Mouse (Mus musculus) adrenal gland, postnatal 14 days (tissue): ENCODE data around the gene Cd2. TPM values are rescaled to one million over a fixed set of nuclear protein-coding genes. Genes with fewer than 3 reads are reported as not detected.

ENCODE experiments used
- DNase-seq: peaks from one replicate; pipeline ENCODE4 v3.0.0; 2021; ENCODE audit warnings: mixed read lengths
- total RNA-seq: library from RNA; stranded (reverse); gene quantifications from 2 replicates; pipeline ENCODE4 v1.2.3, GENCODE M21; 2021

Gene Cd2
- total RNA-seq, 1 experiment from 2014 or later, result 1.3 TPM

DNA sequence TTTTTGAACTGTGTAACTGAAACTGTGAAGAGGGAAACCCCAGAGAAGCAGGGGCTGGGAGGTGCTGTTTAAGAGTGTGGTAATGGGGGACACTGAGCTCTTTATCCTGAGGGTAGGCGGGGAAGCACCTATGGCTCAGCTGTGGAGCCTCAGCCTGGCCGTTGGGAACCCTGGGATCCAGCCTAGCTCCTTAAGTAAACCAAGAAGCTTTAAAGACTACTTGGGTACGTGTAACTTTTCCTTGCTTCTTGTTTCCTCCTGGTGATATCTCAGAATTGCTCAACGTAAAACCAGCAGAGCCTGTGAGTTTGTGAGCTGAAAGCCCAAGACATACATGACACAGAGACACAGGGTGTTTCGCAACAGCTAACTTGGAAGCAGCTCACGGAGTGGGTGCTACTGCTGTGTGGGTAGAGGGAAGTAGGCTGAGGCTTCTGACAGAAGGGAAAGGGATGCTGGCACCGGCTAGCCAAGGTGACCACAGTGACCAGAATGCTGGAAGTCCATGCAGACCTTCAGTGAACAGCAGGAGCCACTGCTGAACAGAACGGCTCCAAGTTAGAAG, 5.9 kb upstream of the Cd2 start:
- no peak for DNase-seq

DNA sequence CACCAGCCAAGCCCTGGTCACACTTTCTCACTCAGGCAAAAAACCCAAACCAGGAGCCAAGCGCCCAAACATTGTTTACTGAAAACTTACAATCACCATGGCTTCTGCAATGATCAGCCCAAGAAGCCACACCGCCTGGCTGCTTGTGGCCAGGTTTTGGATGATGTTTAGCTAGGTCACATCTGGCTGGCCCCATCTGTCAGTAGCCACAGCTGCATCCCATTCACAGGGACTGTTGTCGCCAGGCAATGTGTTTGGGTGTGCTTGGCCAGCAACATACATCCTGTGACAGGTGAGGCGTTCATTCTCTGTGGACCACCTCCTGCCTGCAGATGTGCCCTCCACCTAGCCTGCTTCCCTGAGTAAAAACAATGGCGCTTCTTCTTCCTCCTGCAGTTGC, 4.9 kb upstream of the Cd2 start:
- DNase-seq, result no peak

DNA sequence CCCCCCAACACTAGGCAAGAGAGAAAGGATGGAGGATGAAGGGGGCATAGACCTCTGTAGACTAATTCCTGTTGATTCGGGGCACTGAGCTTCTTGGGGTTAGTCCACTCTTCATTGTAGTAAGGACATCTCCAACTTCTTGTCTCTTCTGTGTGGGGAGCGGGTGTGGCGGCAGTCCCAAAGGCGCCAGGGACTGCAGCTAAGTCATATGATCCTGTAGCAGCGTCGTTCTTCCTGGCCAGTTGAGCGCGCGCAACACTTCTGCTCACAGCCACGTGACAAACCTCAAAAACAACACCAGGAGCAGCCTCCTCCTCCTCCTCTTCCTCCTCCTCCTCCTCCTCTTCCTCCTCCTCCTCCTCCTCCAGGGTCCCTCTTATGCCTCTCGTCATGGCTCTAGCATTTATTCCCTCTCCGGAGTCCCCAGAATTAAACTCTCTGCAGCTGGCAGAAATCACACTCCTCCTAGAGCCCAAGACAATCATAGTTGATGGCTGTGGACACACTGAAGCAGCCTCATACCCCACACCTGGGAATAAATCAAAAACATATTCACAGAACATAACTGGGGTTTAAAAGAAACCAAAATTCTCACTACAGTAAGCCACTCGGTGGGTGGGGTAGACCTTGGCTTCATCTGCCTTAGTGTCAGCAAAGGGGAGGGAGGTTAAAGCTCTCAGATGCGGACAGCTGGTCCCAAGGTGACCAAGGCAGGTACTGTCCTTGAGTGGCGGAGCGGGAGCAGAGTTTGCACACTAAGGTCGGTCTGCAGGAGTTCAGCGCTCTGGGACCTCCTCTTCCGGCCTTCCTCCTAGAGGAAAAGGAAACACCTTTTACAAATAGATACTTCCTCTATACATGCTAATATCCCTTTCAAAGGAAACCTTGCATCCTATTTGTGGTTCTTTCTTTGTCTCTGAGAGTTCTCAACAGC, 3.1 kb upstream of the Cd2 start:
- no peak for DNase-seq

DNA sequence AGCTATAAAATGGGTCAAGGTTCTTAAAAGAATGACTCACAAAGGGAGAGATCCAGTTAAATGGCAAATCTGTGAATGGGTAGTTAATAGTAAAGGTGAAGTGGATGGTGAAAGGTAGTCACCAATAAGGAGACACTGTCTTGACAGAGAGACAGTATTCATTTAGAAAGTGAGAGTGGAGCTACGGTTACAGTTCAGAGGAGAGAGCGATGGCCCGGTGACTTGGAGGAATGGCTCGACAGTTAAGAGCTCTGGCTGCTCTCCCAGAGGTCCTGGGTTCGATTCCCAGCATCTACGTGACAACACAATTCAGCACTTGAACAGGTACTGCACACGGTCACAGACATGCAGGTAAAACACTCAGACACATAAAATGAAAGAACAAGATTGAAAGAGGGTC, 2.3 kb upstream of the Cd2 start:
- no peak for DNase-seq

DNA sequence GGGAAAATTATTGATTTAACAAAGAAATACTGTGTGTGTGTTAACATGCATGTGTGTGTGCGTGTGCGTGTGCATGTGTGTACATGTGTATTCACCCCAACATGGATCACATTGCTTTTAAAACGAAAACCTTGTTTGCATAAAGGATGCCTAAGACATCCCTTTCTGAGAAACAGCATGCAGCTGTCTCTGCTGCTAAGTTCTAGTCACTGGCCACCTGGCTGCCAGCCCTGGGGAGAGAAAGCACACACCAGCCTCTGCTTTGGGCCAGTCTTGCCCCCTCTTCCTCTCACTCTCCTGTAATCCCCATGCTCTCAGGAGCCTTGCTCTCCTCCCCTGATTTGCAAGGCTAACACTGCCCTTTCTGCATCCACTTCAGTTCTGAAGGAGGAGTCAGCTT, 1.7 kb upstream of the Cd2 start:
- DNase-seq, result no peak

DNA sequence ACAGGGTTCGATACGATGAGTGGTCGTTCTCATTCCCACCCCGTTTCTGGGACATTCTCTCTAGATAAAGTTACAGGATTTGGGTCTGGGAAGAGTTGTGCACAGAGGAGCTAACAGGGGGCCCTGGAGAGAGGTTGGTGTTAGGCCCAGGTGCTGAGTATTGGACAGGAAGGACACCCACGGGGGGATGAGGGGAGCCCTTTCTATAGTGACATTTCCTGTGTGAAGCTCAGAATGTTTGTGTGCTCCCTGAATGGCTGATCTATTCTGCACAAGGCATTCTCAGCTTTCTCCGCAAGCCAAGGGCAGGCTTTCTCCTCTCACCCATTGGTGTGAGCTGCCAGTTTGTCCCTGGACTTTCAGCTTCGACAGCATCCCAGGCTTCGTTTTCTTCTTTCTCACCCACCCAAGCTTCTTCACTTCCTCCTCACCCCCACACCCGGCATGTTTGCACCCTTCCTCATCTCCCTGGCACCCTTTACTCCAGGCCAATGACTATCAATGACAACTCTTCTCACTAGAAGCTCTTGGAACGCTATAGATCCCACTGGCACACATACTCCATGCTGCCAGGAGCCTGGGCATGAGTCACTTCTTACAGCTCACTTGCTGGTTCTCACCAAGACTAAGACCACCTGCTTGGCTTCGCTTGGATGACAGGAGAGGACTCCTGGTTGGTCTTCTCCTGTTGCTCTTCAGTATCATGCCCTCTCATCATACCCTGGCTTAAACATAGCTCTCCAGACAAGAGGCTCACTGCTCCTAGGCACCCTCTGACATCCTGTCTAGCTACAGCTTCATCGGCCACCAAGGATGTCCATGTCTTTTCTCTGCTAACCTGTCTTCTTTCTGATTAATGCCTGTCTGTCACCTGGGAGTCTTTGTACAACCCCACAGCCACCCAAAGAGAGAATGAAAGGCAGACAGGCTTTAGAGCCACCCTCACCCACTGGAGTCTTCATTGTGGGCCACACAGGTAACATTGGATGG, 1.1 kb downstream of the Cd2 start:
- DNase-seq, result no peak

DNA sequence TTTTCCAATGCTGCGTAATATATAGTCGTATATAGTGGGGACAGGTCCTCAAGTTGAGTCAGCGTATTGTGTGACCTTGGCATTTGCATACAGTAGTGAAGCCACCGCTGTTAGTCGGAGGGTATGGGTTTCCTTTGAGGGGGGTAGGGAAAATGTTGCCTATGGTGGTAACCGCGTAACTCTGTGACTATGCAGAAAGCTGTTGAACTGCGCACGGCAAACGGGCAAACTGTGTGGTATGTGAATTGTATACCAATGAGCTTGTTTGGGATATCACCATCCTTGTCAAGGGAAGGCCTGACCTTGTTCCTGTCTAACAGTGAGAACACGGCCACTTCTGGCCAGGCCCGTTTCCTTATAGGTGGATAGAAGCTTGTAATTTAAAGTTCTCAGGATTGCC, 1.9 kb downstream of the Cd2 start:
- no peak for DNase-seq

DNA sequence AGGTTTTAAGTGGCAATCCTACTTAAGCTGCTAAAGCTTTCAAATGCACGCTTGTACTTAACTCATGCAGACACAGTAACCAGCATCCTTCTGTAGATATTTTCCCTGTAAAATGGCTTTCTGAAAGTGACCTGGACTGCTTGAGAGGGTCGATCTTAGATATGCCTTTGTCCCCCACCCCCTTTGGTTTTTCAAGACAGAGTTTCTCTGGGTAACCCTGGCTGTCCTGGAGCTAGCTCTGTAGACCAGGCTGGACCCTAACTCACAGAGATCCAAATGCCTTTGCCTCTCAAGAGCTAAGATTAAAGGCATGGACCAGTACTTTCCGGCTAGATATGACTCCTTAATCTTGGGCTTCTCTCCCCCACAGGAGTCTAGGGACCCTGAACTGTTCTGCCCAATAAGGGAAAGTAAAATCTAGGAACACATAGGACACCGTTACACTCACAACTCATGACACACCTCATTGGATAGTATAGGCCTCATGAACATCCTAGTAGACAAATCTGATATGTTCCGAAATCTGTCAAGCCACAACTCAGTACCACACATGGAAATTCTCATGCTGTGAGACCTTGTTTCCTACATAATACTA, 2.6 kb downstream of the Cd2 start:
- DNase-seq, result no peak

DNA sequence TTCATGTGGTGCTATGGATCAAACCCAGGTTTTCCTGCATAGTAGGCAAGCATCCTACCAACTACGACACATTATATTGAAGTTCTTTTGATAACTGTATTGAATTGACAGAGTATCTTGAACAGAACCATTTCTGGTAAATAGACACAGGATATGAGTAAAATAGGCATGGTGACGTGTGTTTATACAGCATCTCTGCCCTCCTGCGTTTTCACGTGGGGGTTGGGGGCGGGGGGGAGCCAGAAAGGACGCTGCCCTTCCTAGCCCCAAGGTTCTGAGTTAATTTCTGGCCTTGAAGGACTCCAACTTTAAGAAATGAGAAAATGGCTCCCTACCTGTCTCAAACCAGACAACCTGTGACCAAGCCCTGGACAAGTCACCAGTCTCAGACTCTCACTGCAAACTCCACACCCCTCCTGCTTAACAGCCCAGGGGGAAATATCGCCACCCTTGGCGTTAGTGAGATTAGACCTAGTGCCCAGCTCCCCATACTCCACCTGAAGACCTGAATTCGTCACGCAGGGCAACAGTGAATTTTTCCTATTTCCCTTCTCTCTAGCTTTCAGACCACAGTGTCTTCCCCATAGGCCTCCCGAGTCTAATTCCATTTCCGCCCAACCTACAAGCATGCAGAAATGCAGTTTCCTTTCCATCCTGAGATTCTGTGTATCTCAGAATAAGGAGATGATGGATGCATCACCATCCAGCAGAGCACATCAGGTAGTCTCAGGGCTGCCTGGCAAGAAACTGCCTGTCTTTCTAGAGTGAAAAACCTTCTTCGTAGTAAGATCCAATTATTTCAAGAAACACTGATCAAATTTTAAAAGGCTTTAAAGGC, 3.7 kb downstream of the Cd2 start:
- no peak for DNase-seq

DNA sequence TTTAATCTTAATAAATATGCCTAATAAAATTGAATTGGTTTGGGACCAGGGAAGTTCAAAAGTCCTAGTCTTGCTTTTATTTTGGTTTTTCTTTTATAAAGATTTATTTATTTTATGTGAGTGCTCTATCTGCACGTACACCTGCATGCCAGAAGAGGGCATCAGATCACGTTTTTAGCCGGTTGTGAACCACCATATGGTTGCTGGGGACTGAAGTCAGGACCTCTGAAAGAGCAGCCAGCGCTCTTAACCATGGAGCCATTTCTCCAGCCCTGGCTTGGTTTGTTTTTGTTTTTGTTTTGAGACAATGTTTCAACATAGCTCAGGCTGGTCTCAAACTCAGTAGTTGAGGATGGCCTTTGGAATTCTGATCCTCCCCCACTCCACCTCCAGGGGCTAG, 4.3 kb downstream of the Cd2 start:
- no peak for DNase-seq

DNA sequence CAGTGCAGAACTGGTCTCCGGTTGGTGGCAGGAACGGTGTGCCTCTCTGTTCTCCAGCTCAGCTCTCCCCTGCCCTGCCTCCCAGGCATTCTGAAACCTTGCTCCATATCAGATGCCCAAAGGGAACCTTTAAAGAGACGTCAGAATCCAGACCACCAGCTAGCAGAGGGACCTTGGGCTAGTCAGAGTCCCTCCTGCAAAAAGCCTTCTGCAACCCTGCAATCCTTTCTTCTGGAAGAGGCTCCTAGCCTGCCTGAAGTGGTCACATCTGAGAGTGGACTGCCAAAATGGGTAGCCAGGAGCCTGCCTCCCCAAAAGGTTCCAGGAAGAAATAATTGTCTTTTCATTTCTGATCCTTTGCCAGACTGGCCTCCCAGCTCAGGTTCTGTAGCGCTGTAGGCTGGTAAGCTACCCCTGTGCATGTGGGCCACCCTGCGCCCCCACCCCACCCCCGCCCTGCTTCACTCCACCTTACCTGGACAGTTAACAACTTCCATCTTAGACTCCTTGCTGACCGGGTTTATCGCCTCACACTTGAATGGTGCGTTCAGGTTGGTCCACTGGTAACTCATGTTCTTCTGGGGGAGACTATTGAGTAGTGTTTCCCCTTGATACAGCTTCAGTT, 5.1 kb downstream of the Cd2 start:
- no peak for DNase-seq

DNA sequence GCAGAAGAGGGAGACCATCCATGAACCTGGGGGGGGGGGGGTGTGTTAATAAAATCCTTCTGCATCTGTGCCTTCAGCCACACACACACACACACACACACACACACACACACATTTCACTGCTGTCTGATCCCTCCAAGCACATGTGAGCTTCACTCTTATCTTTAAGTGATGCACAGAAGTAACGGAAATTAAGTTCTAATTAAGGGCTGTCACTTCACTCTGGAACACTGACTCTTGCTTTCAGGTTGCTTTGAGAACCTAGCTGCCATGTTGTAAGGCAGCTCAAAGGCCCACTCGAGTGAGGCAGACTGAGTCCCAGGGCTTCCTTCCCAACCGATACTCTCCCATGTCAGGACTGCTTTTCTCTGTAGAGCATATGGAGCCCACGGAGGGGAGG, 5.9 kb downstream of the Cd2 start:
- no peak for DNase-seq

DNA sequence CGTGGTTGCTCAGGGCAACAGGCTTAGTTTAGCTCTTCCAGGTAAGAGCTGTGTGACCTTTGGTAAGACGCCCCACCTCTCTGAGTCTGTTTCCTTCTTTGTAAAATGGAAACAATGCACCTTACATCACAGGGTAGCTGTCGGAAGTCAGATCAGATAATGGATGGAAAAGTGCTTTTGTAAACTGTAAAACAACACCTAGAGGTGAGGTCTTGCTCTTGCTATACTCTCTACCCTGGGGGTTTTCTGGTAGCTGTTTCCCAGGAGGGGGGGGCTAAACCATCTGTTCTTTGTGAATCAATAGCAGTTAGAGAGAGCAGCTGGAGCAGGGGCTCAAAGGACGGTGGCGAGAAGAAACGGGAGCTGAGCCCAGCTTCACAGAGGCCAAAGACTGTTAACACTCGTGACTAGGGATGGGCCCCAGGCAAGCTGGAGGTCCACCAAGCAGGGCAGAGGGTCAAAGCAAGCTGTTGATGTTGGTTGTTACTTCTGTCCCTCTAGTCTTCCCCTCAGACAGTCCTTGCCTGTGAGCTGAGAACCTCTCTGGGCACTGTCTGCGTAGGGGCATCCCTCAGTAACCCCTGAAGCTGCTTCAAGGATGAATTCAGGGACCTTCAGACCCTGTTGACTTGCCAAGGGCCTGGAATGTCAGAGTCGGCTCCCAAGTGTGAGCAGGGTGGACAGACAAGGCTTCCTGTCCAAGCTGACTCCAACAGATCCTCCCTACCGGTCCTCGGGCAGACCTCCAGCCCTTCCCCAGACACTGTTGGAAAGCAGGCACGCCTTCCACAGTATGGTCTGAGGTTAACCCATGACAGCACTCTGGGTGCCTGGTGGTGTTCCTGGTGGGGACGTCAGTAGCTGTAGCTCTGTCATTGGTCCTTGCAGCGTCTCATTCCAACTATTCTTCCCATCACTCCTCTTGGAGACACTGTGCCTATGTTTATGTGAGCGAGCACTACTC, 7.1 kb downstream of the Cd2 start:
- DNase-seq, result peak; percentile 37

DNA sequence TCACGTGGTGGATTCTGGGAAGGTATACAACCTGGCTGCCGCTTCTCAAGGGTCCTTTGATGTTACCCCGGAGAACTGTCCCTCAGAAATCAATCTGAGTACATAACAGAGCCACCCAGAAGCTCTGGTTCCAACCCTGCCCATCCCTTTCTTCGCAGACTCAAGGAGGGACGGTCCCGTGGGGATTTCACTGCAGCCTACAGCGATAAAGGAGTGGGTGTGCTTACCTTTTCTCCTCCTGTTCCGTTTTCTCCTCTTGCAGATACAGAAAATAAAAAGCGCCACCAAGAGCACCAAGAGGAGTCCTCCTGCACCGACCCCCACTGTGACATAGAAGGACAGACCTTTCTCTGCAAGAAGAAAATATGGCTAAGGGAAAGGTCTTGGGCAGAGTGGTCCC, 8.2 kb downstream of the Cd2 start:
- no peak for DNase-seq

DNA sequence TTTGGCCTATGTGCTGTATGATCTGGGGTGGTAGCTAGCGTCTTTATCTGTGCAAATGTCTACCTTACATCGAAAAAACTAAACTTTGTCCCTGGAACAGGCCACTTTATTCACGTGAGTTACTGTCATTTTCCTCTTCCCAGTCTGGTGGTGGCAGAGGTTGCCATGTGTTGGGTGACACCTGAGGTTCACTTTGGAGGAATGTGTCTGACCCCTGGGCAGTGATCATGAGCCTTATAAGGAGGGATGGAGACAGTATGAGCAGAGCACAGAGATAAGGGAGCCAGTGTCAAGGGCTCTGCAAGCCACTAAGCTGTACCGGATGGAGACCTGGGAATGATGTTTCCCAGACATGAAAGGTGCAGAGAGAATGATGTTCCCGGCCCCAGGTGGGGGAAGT, 9.3 kb downstream of the Cd2 start:
- no peak for DNase-seq

DNA sequence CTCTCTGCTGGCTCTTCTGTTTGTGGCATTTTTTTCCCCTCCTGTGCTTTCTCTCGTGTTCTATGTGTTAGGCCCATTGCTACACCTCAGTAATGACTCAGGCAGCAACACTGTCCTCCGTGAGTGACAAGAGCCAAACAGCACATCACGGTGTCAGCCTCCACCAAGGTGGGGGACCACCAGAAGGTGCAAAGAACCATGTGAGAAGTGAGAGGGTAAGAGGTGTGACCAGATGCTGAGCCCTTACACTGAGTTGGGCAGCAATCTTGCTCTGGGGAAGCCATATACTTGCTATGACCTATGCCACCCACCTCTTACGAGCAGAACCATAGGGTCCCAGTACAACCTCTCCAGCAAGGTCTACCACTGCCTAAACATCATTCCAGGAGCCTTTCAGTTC, 9.9 kb downstream of the Cd2 start:
- DNase-seq, result no peak

DNA sequence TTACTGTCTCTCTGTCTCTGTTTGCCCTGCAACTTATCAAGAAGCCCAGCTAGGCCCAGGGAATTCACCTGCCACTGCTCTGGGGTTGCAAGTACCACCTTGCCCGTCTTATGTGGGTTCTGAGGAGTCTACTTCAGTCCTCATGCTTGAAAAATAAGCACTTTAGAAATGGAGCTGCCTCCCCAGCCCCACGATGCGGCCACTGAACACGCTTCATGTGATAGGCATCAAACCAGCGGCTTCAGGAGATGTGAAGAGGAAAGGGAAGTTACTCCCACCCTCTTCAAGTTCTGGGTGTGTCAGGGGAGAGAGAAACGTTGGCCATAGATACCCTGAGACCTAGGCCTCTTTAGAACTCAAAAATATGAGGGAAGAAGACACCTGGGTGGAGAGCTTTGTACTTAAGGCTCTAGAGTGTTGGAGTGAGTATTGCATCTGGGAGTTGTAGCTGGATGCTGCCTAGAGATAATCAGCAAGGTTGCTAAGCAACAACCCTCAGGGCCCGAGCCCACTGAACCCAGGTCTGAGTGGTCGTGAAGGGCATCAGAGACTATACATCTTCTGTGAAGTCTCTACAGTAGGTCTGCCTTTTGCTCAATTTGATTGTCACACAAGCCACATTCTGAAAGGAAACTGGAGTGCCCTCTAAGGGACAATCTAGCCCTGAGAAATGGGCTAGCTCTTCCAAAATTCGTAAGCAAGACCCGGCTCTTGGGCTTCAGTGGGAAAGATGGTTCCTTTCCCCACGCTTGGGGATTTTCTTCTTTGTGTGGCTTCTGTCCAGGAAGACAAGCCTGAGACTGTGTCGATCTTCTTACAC, 11.0 kb downstream of the Cd2 start:
- DNase-seq, result no peak

DNA sequence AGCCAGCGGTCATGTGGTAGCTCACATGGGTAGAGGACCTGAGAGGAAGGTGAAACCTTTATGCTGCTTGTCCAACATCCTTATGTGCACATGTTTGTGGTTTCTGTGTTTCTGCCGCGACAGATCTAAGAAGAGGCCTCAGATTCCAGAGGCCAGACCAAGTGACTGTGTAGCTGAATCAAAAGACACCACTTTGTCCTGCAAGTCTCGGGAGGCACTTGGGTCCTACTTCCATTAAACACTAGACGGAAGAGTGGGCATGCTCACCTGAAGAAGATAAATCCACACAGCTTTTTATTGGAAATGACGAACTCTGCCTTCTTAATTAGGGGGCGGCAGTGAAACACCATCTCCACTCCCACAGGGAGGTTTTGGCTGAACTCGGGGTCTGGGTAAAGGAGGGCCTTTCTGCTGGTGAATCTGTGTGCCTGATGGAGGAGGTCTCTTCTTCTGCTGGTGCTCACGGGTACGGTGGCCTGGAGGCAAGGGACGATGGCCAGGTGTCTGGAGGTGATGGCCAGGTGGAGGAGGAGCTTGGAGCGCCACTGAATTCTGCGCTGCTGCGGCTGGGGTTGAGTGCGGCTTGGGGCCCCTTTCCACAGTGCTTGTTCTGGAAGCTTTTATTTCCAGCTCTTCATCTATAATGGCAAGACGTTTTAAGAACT, 12.0 kb downstream of the Cd2 start:
- DNase-seq, result no peak
